Mouse (Mus musculus): ENCODE results near the gene Wdr70. TPM values are rescaled to one million over a fixed set of nuclear protein-coding genes. Genes with fewer than 3 reads are reported as not detected.

The Wdr70 gene
- polyA plus RNA-seq, 1 experiment from 2014 or later = 49.3 TPM

GRCm38 (mm10) chr15:7978640-7979039 lies 120.4 kb downstream of the Wdr70 start:
- Histone ChIP-seq H3K4me2 (no peak overlapping the region), H3K36me3 (ENCODE audit: control insufficient read depth, insufficient read depth, low read length) (no peaks in the 10 kb centered on the region), H3K9ac (ENCODE audit: low read depth, low read length) (no peak overlapping the region), H3K27me3 (ENCODE audit: control insufficient read depth, insufficient read depth, low read length) (no peaks in the 10 kb centered on the region), H3K4me1 (ENCODE audit: control insufficient read depth, insufficient read depth, low read length) (no peaks in the 10 kb centered on the region), H3K9me3 (replicated peaks; ENCODE audit: control insufficient read depth, low read length) (no peaks in the 10 kb centered on the region), H3K4me3 (ENCODE audit: low read depth, low read length) (no peak overlapping the region), H3K27ac (ENCODE audit: low read depth, low read length) (no peak overlapping the region)
- ATAC-seq (replicated peaks; ENCODE audit: insufficient number of reproducible peaks, low FRiP score, low TSS enrichment) = no peak
- 94% methylated on average over 1 of the region's 1 CpGs for WGBS (ENCODE audit: insufficient replicate concordance)

GRCm38 (mm10) chr15:7976775-7977174 lies 122.2 kb downstream of the Wdr70 start:
- H3K27me3 ChIP-seq (ENCODE audit: control insufficient read depth, insufficient read depth, low read length) = no peaks in the 10 kb centered on the region
- WGBS (ENCODE audit: insufficient replicate concordance) = 72% methylated on average over 9 of the region's 9 CpGs
- H3K9me3 ChIP-seq (replicated peaks; ENCODE audit: control insufficient read depth, low read length) = no peaks in the 10 kb centered on the region
- no peaks in the 10 kb centered on the region for H3K4me1 ChIP-seq (ENCODE audit: control insufficient read depth, insufficient read depth, low read length)
- H3K4me2 ChIP-seq = no peak overlapping the region
- no peak overlapping the region for H3K4me3 ChIP-seq (ENCODE audit: low read depth, low read length)
- H3K27ac ChIP-seq (ENCODE audit: low read depth, low read length) = no peak overlapping the region
- ATAC-seq (replicated peaks; ENCODE audit: insufficient number of reproducible peaks, low FRiP score, low TSS enrichment) = no peak
- no peaks in the 10 kb centered on the region for H3K36me3 ChIP-seq (ENCODE audit: control insufficient read depth, insufficient read depth, low read length)
- no peak overlapping the region for H3K9ac ChIP-seq (ENCODE audit: low read depth, low read length)

- Histone ChIP-seq H3K9ac (ENCODE audit: low read depth, low read length) (no peak overlapping the region), H3K27ac (ENCODE audit: low read depth, low read length) (no peak overlapping the region), H3K4me1 (ENCODE audit: control insufficient read depth, insufficient read depth, low read length) (no peaks in the 10 kb centered on the region), H3K9me3 (replicated peaks; ENCODE audit: control insufficient read depth, low read length) (no peaks in the 10 kb centered on the region), H3K4me3 (ENCODE audit: low read depth, low read length) (no peak overlapping the region), H3K4me2 (no peak overlapping the region), H3K36me3 (ENCODE audit: control insufficient read depth, insufficient read depth, low read length) (no peaks in the 10 kb centered on the region), H3K27me3 (ENCODE audit: control insufficient read depth, insufficient read depth, low read length) (no peaks in the 10 kb centered on the region)
- WGBS (ENCODE audit: insufficient replicate concordance) = 84% methylated on average over 8 of the region's 8 CpGs
- ATAC-seq (replicated peaks; ENCODE audit: insufficient number of reproducible peaks, low FRiP score, low TSS enrichment) = no peak
These were observed 124.6 kb downstream of the Wdr70 start for GRCm38 (mm10) chr15:7974368-7974767.

- H3K4me2 ChIP-seq = no peak overlapping the region
- no peaks in the 10 kb centered on the region for H3K4me1 ChIP-seq (ENCODE audit: control insufficient read depth, insufficient read depth, low read length)
- no peak overlapping the region for H3K9ac ChIP-seq (ENCODE audit: low read depth, low read length)
- H3K36me3 ChIP-seq (ENCODE audit: control insufficient read depth, insufficient read depth, low read length) = no peaks in the 10 kb centered on the region
- no peak overlapping the region for H3K27ac ChIP-seq (ENCODE audit: low read depth, low read length)
- H3K9me3 ChIP-seq (replicated peaks; ENCODE audit: control insufficient read depth, low read length) = no peaks in the 10 kb centered on the region
- no peaks in the 10 kb centered on the region for H3K27me3 ChIP-seq (ENCODE audit: control insufficient read depth, insufficient read depth, low read length)
- H3K4me3 ChIP-seq (ENCODE audit: low read depth, low read length) = no peak overlapping the region
- no peak for ATAC-seq (replicated peaks; ENCODE audit: insufficient number of reproducible peaks, low FRiP score, low TSS enrichment)
- 90% methylated on average over 5 of the region's 5 CpGs for WGBS (ENCODE audit: insufficient replicate concordance)
These were observed 126.5 kb downstream of the Wdr70 start for GRCm38 (mm10) chr15:7972528-7972927.

GRCm38 (mm10) chr15:7962786-7963185 lies 136.2 kb downstream of the Wdr70 start:
- ATAC-seq (replicated peaks; ENCODE audit: insufficient number of reproducible peaks, low FRiP score, low TSS enrichment) = no peak

DNA sequence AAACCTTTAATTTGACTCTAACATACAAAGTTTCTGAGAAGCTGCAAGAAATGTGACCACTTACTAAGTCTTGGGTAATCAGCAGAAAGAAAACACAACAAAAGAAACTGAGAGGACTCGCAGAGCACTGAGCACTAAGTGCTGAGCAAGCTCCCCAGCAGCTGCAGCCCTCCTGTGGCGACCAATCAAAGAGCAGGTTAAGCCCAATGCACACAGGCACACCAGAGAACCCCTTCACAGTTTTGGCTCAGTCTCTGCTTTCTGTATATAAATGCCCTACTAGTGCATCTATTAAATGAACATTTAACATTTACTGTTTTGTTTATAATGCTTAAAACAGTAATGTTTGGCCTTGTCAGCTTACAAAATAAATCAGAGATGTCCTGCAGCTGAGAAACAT lies 137.5 kb downstream of the Wdr70 start:
- H3K27me3 ChIP-seq (ENCODE audit: control insufficient read depth, insufficient read depth, low read length) = no peaks in the 10 kb centered on the region
- no peaks in the 10 kb centered on the region for H3K4me1 ChIP-seq (ENCODE audit: control insufficient read depth, insufficient read depth, low read length)
- WGBS (ENCODE audit: insufficient replicate concordance) = 23% methylated on average over 2 of the region's 2 CpGs
- H3K27ac ChIP-seq (ENCODE audit: low read depth, low read length) = no peak overlapping the region
- H3K9me3 ChIP-seq (replicated peaks; ENCODE audit: control insufficient read depth, low read length) = no peaks in the 10 kb centered on the region
- ATAC-seq (replicated peaks; ENCODE audit: insufficient number of reproducible peaks, low FRiP score, low TSS enrichment) = no peak
- no peak overlapping the region for H3K9ac ChIP-seq (ENCODE audit: low read depth, low read length)
- H3K4me3 ChIP-seq (ENCODE audit: low read depth, low read length) = no peak overlapping the region
- no peaks in the 10 kb centered on the region for H3K36me3 ChIP-seq (ENCODE audit: control insufficient read depth, insufficient read depth, low read length)
- H3K4me2 ChIP-seq = no peak overlapping the region

More at GRCm38 (mm10) chr15:7962786-7963185, 136.2 kb downstream of the Wdr70 start:
- no peak overlapping the region for H3K27ac ChIP-seq (ENCODE audit: low read depth, low read length)
- WGBS (ENCODE audit: insufficient replicate concordance) = 78% methylated on average over 6 of the region's 6 CpGs
- no peak overlapping the region for H3K9ac ChIP-seq (ENCODE audit: low read depth, low read length)
- no peaks in the 10 kb centered on the region for H3K27me3 ChIP-seq (ENCODE audit: control insufficient read depth, insufficient read depth, low read length)
- no peak overlapping the region for H3K4me3 ChIP-seq (ENCODE audit: low read depth, low read length)
- no peaks in the 10 kb centered on the region for H3K36me3 ChIP-seq (ENCODE audit: control insufficient read depth, insufficient read depth, low read length)
- no peak overlapping the region for H3K4me2 ChIP-seq
- no peaks in the 10 kb centered on the region for H3K4me1 ChIP-seq (ENCODE audit: control insufficient read depth, insufficient read depth, low read length)
- no peaks in the 10 kb centered on the region for H3K9me3 ChIP-seq (replicated peaks; ENCODE audit: control insufficient read depth, low read length)

GRCm38 (mm10) chr15:7956899-7957298 lies 142.1 kb downstream of the Wdr70 start:
- Histone ChIP-seq H3K4me3 (ENCODE audit: low read depth, low read length) (no peak overlapping the region), H3K27me3 (ENCODE audit: control insufficient read depth, insufficient read depth, low read length) (no peaks in the 10 kb centered on the region), H3K27ac (ENCODE audit: low read depth, low read length) (no peak overlapping the region), H3K9me3 (replicated peaks; ENCODE audit: control insufficient read depth, low read length) (no peaks in the 10 kb centered on the region), H3K4me2 (no peak overlapping the region), H3K4me1 (ENCODE audit: control insufficient read depth, insufficient read depth, low read length) (no peaks in the 10 kb centered on the region), H3K36me3 (ENCODE audit: control insufficient read depth, insufficient read depth, low read length) (no peaks in the 10 kb centered on the region), H3K9ac (ENCODE audit: low read depth, low read length) (no peak overlapping the region)
- ATAC-seq (replicated peaks; ENCODE audit: insufficient number of reproducible peaks, low FRiP score, low TSS enrichment) = no peak
- WGBS (ENCODE audit: insufficient replicate concordance) = 73% methylated on average over 1 of the region's 1 CpGs

- Histone ChIP-seq H3K4me3 (ENCODE audit: low read depth, low read length) (no peak overlapping the region), H3K27ac (ENCODE audit: low read depth, low read length) (no peak overlapping the region), H3K4me2 (no peak overlapping the region), H3K9ac (ENCODE audit: low read depth, low read length) (no peak overlapping the region), H3K9me3 (replicated peaks; ENCODE audit: control insufficient read depth, low read length) (no peaks in the 10 kb centered on the region), H3K27me3 (ENCODE audit: control insufficient read depth, insufficient read depth, low read length) (no peaks in the 10 kb centered on the region), H3K36me3 (ENCODE audit: control insufficient read depth, insufficient read depth, low read length) (no peaks in the 10 kb centered on the region), H3K4me1 (ENCODE audit: control insufficient read depth, insufficient read depth, low read length) (no peaks in the 10 kb centered on the region)
- 87% methylated on average over 7 of the region's 7 CpGs for WGBS (ENCODE audit: insufficient replicate concordance)
- no peak for ATAC-seq (replicated peaks; ENCODE audit: insufficient number of reproducible peaks, low FRiP score, low TSS enrichment)
These were observed 148.4 kb downstream of the Wdr70 start for GRCm38 (mm10) chr15:7950561-7950960.

GRCm38 (mm10) chr15:7941690-7942089 lies 157.3 kb downstream of the Wdr70 start:
- H3K4me2 ChIP-seq = no peak overlapping the region; the same call in 1 of the 2 replicates

More at GRCm38 (mm10) chr15:7941690-7942089, 157.3 kb downstream of the Wdr70 start:
- Histone ChIP-seq H3K9ac (ENCODE audit: low read depth, low read length) (no peak overlapping the region), H3K27me3 (ENCODE audit: control insufficient read depth, insufficient read depth, low read length) (no peaks in the 10 kb centered on the region), H3K36me3 (ENCODE audit: control insufficient read depth, insufficient read depth, low read length) (no peaks in the 10 kb centered on the region), H3K4me1 (ENCODE audit: control insufficient read depth, insufficient read depth, low read length) (peaks cover 5% of the 10 kb centered on the region; the same call in 1 of the 2 replicates), H3K9me3 (replicated peaks; ENCODE audit: control insufficient read depth, low read length) (no peaks in the 10 kb centered on the region), H3K4me3 (ENCODE audit: low read depth, low read length) (no peak overlapping the region), H3K27ac (ENCODE audit: low read depth, low read length) (peak overlapping the region; percentile 66)
- no peak for ATAC-seq (replicated peaks; ENCODE audit: insufficient number of reproducible peaks, low FRiP score, low TSS enrichment)
- WGBS (ENCODE audit: insufficient replicate concordance) = 15% methylated on average over 3 of the region's 3 CpGs

Data from heart, embryonic 11.5 days (tissue).